Mouse (Mus musculus) G1E (cell line): ENCODE results near the gene Atp10a.

Source experiments
- CTCF ChIP-seq: IDR thresholded peaks from 2 replicates; pipeline ENCODE4 v1.5.1; 2012; ENCODE audit warnings: low read depth, low read length, inconsistent platforms, mixed read lengths
- GATA1 ChIP-seq: IDR thresholded peaks from 2 replicates; pipeline ENCODE4 v1.6.1; 2012; ENCODE audit warnings: borderline replicate concordance, low read length, inconsistent platforms, mixed read lengths

DNA sequence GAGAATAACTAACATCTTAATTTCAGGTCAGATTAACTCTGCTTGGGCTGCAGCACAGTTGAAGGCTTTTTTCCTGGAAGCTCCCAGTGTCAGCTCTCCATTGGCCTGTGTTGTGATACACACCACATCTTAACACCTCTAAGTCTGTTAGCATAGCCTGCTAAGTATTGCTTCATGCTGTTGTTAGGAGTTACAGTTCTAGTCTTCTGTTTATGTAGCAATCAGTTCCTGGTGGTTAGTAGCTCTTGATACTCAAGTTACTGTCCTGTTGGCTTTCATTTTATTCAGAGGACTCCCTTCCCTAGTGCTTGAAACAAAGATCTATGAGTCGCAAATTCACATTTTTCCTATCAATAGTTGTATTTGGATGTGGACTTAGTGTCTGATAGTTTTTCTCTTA is 39.7 kb downstream of the Atp10a start:
- TF ChIP-seq CTCF (no peak), GATA1 (no peak)
